ENCODE assay signal across 8 mouse cellular contexts in genomic region chr10:41489294-41489693, GRCm38 (mm10). TPM values are rescaled to one million over a fixed set of nuclear protein-coding genes. Genes with fewer than 3 reads are reported as not detected.
A peak's percentile ranks its signal among the peaks of the same experiment; 100 is the strongest.
DNase-seq lines count a peak whose midpoint lies in the region; ATAC-seq and TF ChIP-seq lines count a peak whose summit lies in the region.

No protein-coding gene starts in this region.

- no peaks in the 10 kb centered on the region for H3K9me3 ChIP-seq in embryonic facial prominence, embryonic 15.5 days (replicated peaks)
- no peaks in the 10 kb centered on the region for H3K9me3 ChIP-seq in intestine, postnatal 0 days (ENCODE audit: control insufficient read depth)

- H3K4me2 ChIP-seq in embryonic facial prominence, embryonic 15.5 days (replicated peaks) = peak overlapping the region; percentile 100
- H3K4me2 ChIP-seq in intestine, postnatal 0 days (replicated peaks; ENCODE audit: low read depth) = peak overlapping the region; percentile 100

- no peak overlapping the region for H3K27ac ChIP-seq in embryonic facial prominence, embryonic 15.5 days (replicated peaks)
- peak overlapping the region; percentile 88; the same call in 1 of the 2 replicates for H3K27ac ChIP-seq in intestine, postnatal 0 days (ENCODE audit: low read depth, low read length)
- H3K27ac ChIP-seq in macrophage = no peak overlapping the region

- peak; percentile 56 for TF ChIP-seq CTCF in intestine, postnatal 0 days (IDR thresholded peaks at IDR 0.05; ENCODE audit: low read depth)

- intact Hi-C loops in left cerebral cortex, postnatal 10 days (cut with DNase I) = no loop called here

- no peak for ATAC-seq in embryonic facial prominence, embryonic 15.5 days (ENCODE audit: insufficient number of reproducible peaks, low FRiP score, low TSS enrichment, low read depth)
- ATAC-seq in intestine, postnatal 0 days = peak; percentile 34

- H3K36me3 ChIP-seq in embryonic facial prominence, embryonic 15.5 days = peaks cover 35% of the 10 kb centered on the region
- peaks cover 39% of the 10 kb centered on the region for H3K36me3 ChIP-seq in intestine, postnatal 0 days (ENCODE audit: control insufficient read depth, insufficient read depth)
- H3K36me3 ChIP-seq in macrophage (ENCODE audit: inconsistent target) = peaks cover 37% of the 10 kb centered on the region

- peak overlapping the region; percentile 69 for H3K9ac ChIP-seq in embryonic facial prominence, embryonic 15.5 days
- H3K9ac ChIP-seq in intestine, postnatal 0 days (ENCODE audit: low read depth, low read length) = peak overlapping the region; percentile 75

- peak overlapping the region; percentile 74 for H3K4me3 ChIP-seq in embryonic facial prominence, embryonic 15.5 days (replicated peaks)
- peak overlapping the region; percentile 73 for H3K4me3 ChIP-seq in intestine, postnatal 0 days (ENCODE audit: low read depth, low read length)
- H3K4me3 ChIP-seq in macrophage (ENCODE audit: inconsistent target) = peak overlapping the region; percentile 52

- H3K27me3 ChIP-seq in embryonic facial prominence, embryonic 15.5 days = no peaks in the 10 kb centered on the region
- no peaks in the 10 kb centered on the region for H3K27me3 ChIP-seq in intestine, postnatal 0 days (replicated peaks; ENCODE audit: control insufficient read depth, insufficient read depth, low read length)

- DNase-seq in Muller cell, postnatal 12 days (ENCODE audit: inconsistent ontology term) = peak; percentile 24
- no peak for DNase-seq in left cerebral cortex, postnatal 10 days (ENCODE audit: extremely low spot score in 1 of 2, low spot score in 2 of 2)
- DNase-seq in adrenal gland, postnatal 10 days = no peak
- no peak for DNase-seq in cerebellum, postnatal 36 days
- no peak for DNase-seq in cerebellum, postnatal 10 days

- 28% methylated on average over 8 of the region's 8 CpGs for WGBS in embryonic facial prominence, embryonic 15.5 days
- WGBS in intestine, postnatal 0 days = 13% methylated on average over 8 of the region's 8 CpGs
- WGBS in macrophage (ENCODE audit: missing documents) = 64% methylated on average over 8 of the region's 8 CpGs

- peaks cover 22% of the 10 kb centered on the region for H3K4me1 ChIP-seq in embryonic facial prominence, embryonic 15.5 days
- peaks cover 7% of the 10 kb centered on the region for H3K4me1 ChIP-seq in intestine, postnatal 0 days (replicated peaks; ENCODE audit: control insufficient read depth, insufficient read depth, low read length)

- no peaks in the 10 kb centered on the region for H3K79me2 ChIP-seq in macrophage (ENCODE audit: inconsistent target)

RNA-seq across cellular contexts. Expression of gene Smpd2, which starts 0.9 kb away (rescaled TPM):
- 58.6 and 60.8 TPM in 2 replicates for polyA plus RNA-seq in embryonic facial prominence, embryonic 15.5 days (2015; fragmentation: Nextera tagmentation; extraction: Ambion mirVana)
- polyA plus RNA-seq in intestine, postnatal 0 days (2015; fragmentation: Nextera tagmentation; extraction: Ambion mirVana) = 65.1 and 65.8 TPM in 2 replicates
- total RNA-seq in macrophage (2018; cell fraction: chromatin; rRNA removed) = 10 to 100 TPM in 20 of 26 experiments, 1 to 10 TPM in 6; 3.5 to 67.7 (median 19.5) TPM
- total RNA-seq in macrophage (2018; cell fraction: cytosol; rRNA removed) = 10 to 100 TPM in 13 of 26 experiments, 1 to 10 TPM in 13; 5.1 to 18.5 (median 10.0) TPM
- 10 to 100 TPM in 18 of 26 experiments, 1 to 10 TPM in 8; 4.3 to 52.9 (median 18.6) TPM for total RNA-seq in macrophage (2018; cell fraction: nucleus; rRNA removed)
- polyA plus RNA-seq in macrophage (2018) = 10.3 to 23.3 TPM (median 12.1 TPM) in 3 replicates
- 10 to 100 TPM; 17.2 to 18.8 TPM for total RNA-seq in left cerebral cortex, postnatal 10 days (2021)
- 10 to 100 TPM; 23.6 to 29.0 TPM for total RNA-seq in adrenal gland, postnatal 10 days (2021)

RNA-seq across cellular contexts. Expression of gene Ppil6, which starts 0.9 kb away (rescaled TPM):
- polyA plus RNA-seq in embryonic facial prominence, embryonic 15.5 days (2015; fragmentation: Nextera tagmentation; extraction: Ambion mirVana) = 2.6 and 6.1 TPM in 2 replicates
- 1.0 and 1.3 TPM in 2 replicates for polyA plus RNA-seq in intestine, postnatal 0 days (2015; fragmentation: Nextera tagmentation; extraction: Ambion mirVana)
- total RNA-seq in macrophage (2018; cell fraction: chromatin; rRNA removed) = 1 to 10 TPM in 10 of 26 experiments, not detected in 16; 1.2 to 4.2 (median 2.4) TPM
- under 1 TPM in 8 of 26 experiments, not detected in 18; 0.10 to 0.41 (median 0.20) TPM for total RNA-seq in macrophage (2018; cell fraction: cytosol; rRNA removed)
- total RNA-seq in macrophage (2018; cell fraction: nucleus; rRNA removed) = 1 to 10 TPM in 7 of 26 experiments, under 1 TPM in 1, not detected in 18; 0.89 to 1.7 (median 1.1) TPM
- 0.22 TPM in 1 of 3 replicates, not detected in the others for polyA plus RNA-seq in macrophage (2018)
- 1 to 10 TPM; 6.2 to 7.3 TPM for total RNA-seq in left cerebral cortex, postnatal 10 days (2021)
- 1 to 10 TPM in 1 of 2 experiments, under 1 TPM in 1; 0.33 to 1.1 TPM for total RNA-seq in adrenal gland, postnatal 10 days (2021)

RNA-seq across cellular contexts. Expression of gene Mical1, which starts 13.2 kb away (rescaled TPM):
- 39.6 and 40.8 TPM in 2 replicates for polyA plus RNA-seq in embryonic facial prominence, embryonic 15.5 days (2015; fragmentation: Nextera tagmentation; extraction: Ambion mirVana)
- polyA plus RNA-seq in intestine, postnatal 0 days (2015; fragmentation: Nextera tagmentation; extraction: Ambion mirVana) = 32.2 and 37.7 TPM in 2 replicates
- total RNA-seq in macrophage (2018; cell fraction: chromatin; rRNA removed) = 100 to 1,000 TPM in 8 of 26 experiments, 10 to 100 TPM in 17, 1 to 10 TPM in 1; 7.5 to 233 (median 40.5) TPM
- 10 to 100 TPM in 15 of 26 experiments, 1 to 10 TPM in 11; 7.0 to 54.9 (median 20.1) TPM for total RNA-seq in macrophage (2018; cell fraction: cytosol; rRNA removed)
- 100 to 1,000 TPM in 6 of 26 experiments, 10 to 100 TPM in 19, 1 to 10 TPM in 1; 6.0 to 163 (median 23.2) TPM for total RNA-seq in macrophage (2018; cell fraction: nucleus; rRNA removed)
- 19.5 to 33.8 TPM (median 31.3 TPM) in 3 replicates for polyA plus RNA-seq in macrophage (2018)
- total RNA-seq in left cerebral cortex, postnatal 10 days (2021) = 10 to 100 TPM; 32.7 to 36.5 TPM
- total RNA-seq in adrenal gland, postnatal 10 days (2021) = 10 to 100 TPM; 15.2 to 19.0 TPM

RNA-seq across cellular contexts. Expression of gene Cd164, which starts 29.9 kb away (rescaled TPM):
- 185 TPM in 2 replicates for polyA plus RNA-seq in embryonic facial prominence, embryonic 15.5 days (2015; fragmentation: Nextera tagmentation; extraction: Ambion mirVana)
- 181 and 189 TPM in 2 replicates for polyA plus RNA-seq in intestine, postnatal 0 days (2015; fragmentation: Nextera tagmentation; extraction: Ambion mirVana)
- total RNA-seq in macrophage (2018; cell fraction: chromatin; rRNA removed) = 100 to 1,000 TPM in 13 of 26 experiments, 10 to 100 TPM in 13; 29.9 to 322 (median 102) TPM
- total RNA-seq in macrophage (2018; cell fraction: cytosol; rRNA removed) = 100 to 1,000 TPM; 163 to 271 (median 202) TPM
- total RNA-seq in macrophage (2018; cell fraction: nucleus; rRNA removed) = 100 to 1,000 TPM in 25 of 26 experiments, 10 to 100 TPM in 1; 93.8 to 340 (median 200) TPM
- 204 to 235 TPM (median 225 TPM) in 3 replicates for polyA plus RNA-seq in macrophage (2018)
- 10 to 100 TPM; 43.7 to 53.2 TPM for total RNA-seq in left cerebral cortex, postnatal 10 days (2021)
- 100 to 1,000 TPM; 181 to 183 TPM for total RNA-seq in adrenal gland, postnatal 10 days (2021)

RNA-seq across cellular contexts. Expression of gene Zbtb24, which starts 39.1 kb away (rescaled TPM):
- polyA plus RNA-seq in embryonic facial prominence, embryonic 15.5 days (2015; fragmentation: Nextera tagmentation; extraction: Ambion mirVana) = 18.9 and 19.4 TPM in 2 replicates
- polyA plus RNA-seq in intestine, postnatal 0 days (2015; fragmentation: Nextera tagmentation; extraction: Ambion mirVana) = 12.9 and 16.0 TPM in 2 replicates
- total RNA-seq in macrophage (2018; cell fraction: chromatin; rRNA removed) = 10 to 100 TPM; 16.1 to 68.9 (median 32.0) TPM
- total RNA-seq in macrophage (2018; cell fraction: cytosol; rRNA removed) = 10 to 100 TPM in 5 of 26 experiments, 1 to 10 TPM in 21; 5.3 to 11.9 (median 8.1) TPM
- 10 to 100 TPM; 11.1 to 46.4 (median 18.2) TPM for total RNA-seq in macrophage (2018; cell fraction: nucleus; rRNA removed)
- 8.6 to 9.8 TPM (median 9.4 TPM) in 3 replicates for polyA plus RNA-seq in macrophage (2018)
- total RNA-seq in left cerebral cortex, postnatal 10 days (2021) = 10 to 100 TPM; 16.3 to 17.0 TPM
- total RNA-seq in adrenal gland, postnatal 10 days (2021) = 10 to 100 TPM; 15.5 to 18.9 TPM
